Mouse (Mus musculus) NIH3T3 (cell line): ENCODE measurements around the gene Asz1.

ENCODE experiments used
- DNase-seq: peaks from one replicate; pipeline ENCODE4 v3.0.0-alpha.2; 2012; ENCODE audit warnings: low read depth

Gene Asz1

GRCm38 (mm10) chr6:18108934-18109333 lies at the start of gene Asz1:
Asz1 (minus strand) TSS chr6:18109061.
- DNase-seq, result no peak

DNA sequence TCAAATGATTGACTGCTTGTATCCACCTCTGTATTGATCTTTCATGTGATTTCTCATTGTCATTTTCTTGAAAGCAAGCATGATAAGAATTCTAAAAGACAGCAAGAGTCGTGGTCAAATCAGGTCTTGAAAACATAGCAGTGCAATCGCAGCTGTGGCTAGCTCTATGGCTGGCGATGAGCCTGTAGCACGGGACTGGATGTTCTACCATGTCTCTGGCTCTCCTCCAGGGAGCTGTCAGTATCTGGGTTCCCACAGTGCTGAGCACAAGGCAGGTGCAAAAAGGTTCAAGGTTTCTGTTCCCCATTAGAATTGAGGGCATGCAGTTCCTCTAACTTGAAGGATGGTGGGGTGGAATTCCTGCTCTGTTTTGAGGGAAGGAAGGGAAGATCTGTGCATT lies 44.2 kb upstream of the Asz1 start:
- DNase-seq, result peak; percentile 16

- DNase-seq, result peak; percentile 16
Observed at GRCm38 (mm10) chr6:18135246-18135645, 26.4 kb upstream of the Asz1 start.

DNA sequence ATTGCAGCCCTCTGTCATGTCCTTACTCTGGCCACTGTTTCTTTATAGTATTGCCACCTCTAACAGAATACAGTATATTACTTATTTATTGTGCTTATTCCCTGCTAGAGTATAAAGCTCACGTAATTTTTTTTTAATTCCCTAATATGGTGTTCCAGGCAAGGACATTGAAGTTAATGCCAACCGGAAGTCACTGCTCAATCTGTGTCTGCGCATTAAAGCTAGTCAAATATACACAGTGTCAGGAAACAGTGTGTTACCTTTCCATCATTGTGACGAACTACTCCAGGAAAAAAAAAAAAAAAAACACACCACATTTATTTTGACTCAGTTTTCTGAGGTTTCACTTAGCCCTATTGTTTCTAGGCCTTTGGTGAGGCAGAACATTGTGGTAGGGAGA lies 19.2 kb upstream of the Asz1 start:
- no peak for DNase-seq

GRCm38 (mm10) chr6:18127206-18127983 lies 18.5 kb upstream of the Asz1 start:
- DNase-seq, result no peak

- no peak for DNase-seq
Observed at GRCm38 (mm10) chr6:18096861-18097260, 12.0 kb downstream of the Asz1 start.

DNA sequence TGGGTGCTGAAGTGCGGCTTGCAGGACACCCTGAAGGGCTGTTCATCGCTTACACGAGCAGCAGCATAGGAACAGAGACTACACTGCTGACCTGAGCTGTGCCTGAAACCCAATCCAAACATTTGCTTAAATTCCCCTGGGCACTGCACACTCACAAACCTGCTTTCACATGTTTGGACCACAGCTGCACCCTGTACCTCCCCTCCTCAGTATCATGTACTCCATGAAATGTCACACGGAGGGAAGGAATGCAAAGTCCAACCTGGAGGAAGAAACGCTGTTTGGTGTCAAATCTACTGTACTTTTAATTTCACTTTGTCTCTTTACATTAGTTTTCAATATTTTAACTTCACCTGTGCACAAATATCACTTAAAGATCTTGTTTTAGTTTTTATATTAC lies 19.8 kb downstream of the Asz1 start:
- DNase-seq, result no peak

DNA sequence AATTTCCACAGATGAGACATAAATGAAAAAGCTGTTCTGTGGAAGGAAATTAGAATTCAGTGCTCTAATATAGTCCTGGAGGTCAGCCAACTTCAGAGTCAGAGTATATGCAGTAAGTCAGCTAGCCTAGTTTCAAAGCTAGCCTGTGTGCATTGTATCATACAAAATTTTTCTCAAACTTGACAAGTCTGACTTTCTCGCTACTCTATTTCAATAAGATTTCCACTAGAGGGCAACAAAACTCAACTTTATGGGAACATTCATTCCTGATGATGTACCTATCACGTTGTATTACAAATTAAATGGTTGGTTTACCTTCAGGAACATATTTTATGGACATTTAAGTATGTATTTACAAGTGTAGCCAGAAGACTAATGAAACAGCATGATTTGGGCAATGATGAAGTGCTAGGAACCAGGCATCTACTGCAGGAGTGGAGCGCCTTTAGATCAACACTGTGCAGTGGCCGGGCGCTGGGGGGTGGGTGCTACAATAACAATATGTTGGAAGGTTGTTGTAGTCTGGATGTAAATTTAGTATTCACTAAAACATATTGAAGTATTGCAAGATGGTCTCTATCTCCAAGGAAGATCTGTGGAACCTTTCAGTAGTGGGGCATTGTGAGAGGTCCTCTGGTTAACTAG lies 21.6 kb downstream of the Asz1 start:
- DNase-seq, result peak; percentile 51

GRCm38 (mm10) chr6:18078615-18079014 lies 30.2 kb downstream of the Asz1 start:
- DNase-seq, result peak; percentile 79

DNA sequence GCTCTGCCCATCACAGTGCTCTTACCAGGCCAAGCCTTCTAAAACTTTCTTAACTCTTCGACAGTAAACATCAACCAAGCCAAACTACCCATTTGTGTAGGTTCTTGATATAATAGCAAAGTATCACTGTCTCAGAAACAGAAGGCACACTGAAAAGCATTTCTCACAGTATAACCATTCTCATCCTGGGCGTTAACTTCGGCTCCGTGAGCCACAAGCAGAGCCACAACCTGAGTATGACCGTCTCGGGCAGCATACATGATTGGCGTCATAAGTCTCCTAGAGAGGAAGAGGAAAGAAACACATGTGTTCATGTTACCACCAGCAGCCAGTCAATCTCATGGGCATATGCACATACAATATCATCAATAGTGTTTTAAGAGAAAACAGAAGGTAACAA lies 31.9 kb downstream of the Asz1 start:
- no peak for DNase-seq

GRCm38 (mm10) chr6:18076577-18076976 lies 32.3 kb downstream of the Asz1 start:
- DNase-seq, result peak; percentile 57

DNA sequence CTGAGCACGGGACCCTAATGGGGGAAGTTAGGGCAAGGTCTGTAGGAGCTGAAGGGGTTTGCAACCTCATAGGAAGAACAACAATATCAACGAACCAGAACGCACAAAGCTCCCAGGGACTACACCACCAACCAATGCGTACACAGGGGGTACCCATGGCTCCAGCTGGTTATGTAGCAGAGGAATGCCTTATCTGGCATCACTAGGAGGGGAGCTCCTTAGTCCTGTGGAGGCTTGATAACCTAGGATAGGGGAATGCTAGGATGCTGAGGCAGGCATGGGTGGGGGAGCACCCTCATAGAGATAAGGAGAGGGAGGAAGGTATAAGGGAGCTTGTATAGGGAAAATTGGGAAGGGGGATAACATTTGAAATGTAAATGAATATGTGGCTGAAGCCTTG lies 51.0 kb downstream of the Asz1 start:
- DNase-seq, result no peak

DNA sequence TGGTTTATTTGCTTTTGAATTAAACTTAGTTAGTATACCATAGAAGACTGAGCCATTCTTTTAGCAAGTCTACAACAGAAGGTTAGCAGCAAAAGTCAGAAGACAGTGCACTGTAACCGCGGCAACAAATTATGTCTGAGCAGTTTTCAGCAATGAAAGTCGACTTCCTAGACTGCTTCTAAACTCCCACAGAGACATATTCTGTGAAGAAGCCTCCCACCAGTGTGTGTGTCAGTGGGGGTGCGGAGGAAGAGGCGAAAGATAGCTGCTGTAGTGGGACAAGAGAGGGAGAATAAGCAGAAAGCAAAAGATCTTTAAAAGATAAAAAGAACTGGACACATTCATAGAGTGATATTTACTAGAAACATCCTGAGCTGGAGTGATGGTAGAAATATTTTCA lies 57.2 kb downstream of the Asz1 start:
- DNase-seq, result no peak

DNA sequence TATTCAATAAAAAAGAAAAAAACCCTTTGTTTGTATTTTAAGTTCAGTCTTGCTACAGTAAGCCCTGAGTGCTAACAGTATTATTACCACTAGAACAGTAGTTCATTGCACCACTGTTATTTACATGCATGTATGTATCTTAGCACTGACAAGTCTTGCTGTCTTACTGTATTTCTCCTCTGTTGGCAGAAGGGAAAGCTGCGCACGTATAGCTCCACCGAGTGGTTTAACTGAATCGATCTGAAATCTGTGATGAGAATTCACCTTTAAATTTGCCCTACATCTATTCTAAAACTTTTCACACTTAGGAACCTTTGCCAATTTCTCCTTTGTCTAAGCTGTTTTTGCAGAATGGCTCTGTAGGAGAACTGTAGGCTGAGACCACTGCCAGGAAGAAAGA lies 64.6 kb downstream of the Asz1 start:
- peak; percentile 25 for DNase-seq

DNA sequence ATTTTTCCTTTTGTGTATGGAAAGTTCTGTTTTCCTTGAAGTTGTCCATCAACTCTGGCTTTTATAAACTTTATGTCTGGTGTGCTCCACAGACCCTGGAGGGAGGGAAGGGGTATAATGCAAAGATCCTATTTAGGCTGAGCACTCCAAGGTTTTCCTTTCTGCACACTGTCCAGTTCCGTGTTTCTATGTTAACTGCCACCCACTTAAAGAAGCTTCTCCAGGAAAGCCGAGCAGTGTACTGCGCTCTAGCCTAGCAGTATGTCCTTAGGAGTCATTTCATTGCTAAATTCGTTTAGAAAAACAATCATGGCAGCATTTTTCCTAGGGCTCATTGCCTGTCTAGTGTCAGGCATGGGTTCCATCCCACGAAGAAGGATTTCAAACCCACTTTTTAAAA lies 65.7 kb downstream of the Asz1 start:
- no peak for DNase-seq

- no peak for DNase-seq
Observed at GRCm38 (mm10) chr6:18032271-18032670, 76.6 kb downstream of the Asz1 start.

DNA sequence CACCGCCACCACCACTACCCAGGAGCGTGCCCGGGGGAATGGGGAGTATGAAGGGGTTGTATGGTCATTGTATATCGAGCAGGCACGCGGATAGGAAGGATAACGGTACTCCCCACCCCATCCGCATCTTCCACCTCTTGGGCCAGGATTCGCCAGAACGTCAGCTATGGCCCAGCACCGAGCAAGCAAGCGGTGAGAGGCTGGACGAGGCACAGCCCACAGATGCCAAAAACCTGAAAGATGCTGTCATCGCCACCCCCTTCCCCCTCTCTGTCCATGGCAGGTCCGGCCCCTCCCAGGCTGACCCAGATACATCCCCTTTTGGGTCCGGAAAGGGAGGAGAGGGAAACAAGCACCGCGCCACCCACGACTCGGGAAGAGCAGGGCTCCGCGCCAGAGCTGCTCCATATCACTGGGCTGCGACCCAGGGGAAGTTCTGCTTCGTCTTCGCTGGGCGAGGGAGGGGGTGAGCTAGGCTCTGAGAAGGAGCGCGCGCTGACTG lies 77.3 kb downstream of the Asz1 start:
- DNase-seq, result no peak

- no peak for DNase-seq
Observed at GRCm38 (mm10) chr6:18030868-18031508, 77.9 kb downstream of the Asz1 start.

DNA sequence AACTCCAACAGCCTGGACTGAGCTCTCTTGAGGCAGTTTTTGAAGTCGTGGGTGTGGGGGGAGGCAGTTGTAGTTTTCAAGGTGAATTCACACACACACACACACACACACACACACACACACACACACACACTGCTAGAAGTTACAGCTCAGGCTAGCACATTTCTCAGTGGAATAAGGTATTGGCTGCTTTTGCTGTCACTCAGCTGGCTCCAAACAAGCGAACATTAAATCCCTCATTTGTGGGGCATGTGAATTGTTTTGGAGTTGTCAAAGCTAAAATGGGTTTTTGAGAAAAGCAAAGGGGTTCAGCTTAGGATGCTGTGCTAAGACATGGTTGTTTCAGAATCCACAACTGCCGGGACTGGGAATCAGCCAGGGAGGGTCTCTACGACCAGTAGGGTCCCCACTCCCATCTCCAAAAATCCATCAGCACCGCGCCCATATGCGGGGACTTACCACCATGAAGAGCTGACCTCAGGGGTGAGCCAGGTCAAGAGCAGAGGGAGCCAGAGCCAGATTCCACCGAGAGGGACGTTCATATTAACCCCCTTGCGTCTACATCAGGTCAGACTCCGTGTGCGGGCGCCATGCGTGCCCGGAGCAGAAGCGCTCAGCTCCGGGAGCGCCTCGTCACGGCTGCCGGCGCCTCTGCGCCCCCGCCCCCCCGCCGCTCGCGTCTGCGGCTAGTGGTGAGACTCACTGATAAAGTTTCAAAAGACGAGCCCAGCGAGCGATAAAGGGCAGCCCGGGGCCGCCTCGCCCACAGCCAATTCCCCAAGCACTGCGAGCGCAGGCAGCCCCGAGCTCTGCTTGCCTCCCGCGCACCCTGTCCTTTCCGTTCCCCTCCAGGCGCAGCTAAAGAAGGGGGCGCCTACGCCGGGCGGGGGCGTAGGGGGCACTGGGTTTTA lies 78.9 kb downstream of the Asz1 start, which contains the start of gene Wnt2:
Wnt2 (minus strand) TSS at position 840 of the 911 bp plus-strand sequence.
- DNase-seq, result peak; percentile 62

GRCm38 (mm10) chr6:18024133-18024794 lies 84.6 kb downstream of the Asz1 start:
- DNase-seq, result no peak

- no peak for DNase-seq
Observed at GRCm38 (mm10) chr6:18013346-18013745, 95.5 kb downstream of the Asz1 start.
